Mouse (Mus musculus) ES-E14 (cell line): ENCODE results near the gene Ica1l. TPM values are rescaled to one million over a fixed set of nuclear protein-coding genes. Genes with fewer than 3 reads are reported as not detected.

ENCODE experiments used
- DNase-seq: peaks from one replicate; pipeline ENCODE4 v3.0.0-alpha.2; 2013; ENCODE audit warnings: low read depth, low spot score
- H3K27ac ChIP-seq: 2 replicates; pipeline ENCODE4 v1.5.1; 2012; ENCODE audit warnings: low read depth, mild to moderate bottlenecking, low read length, moderate library complexity, mixed read lengths; ENCODE audit not compliant: poor library complexity, insufficient read depth, severe bottlenecking
- H3K36me3 ChIP-seq: 2 replicates; pipeline ENCODE4 v1.6.1; 2012; ENCODE audit warnings: mild to moderate bottlenecking, low read length, moderate library complexity, mixed read lengths; ENCODE audit not compliant: control insufficient read depth, poor library complexity, insufficient read depth, severe bottlenecking
- H3K4me1 ChIP-seq, 2 experiments: fragments of 150-350 bp in 1 of 2; sonication (generic) in 1 of 2; 2 replicates each; pipeline ENCODE4 v1.6.1; 2012; ENCODE audit warnings: low read length in 2 of 2, mild to moderate bottlenecking in 1 of 2, mixed read lengths in 1 of 2; ENCODE audit not compliant: control insufficient read depth in 2 of 2, insufficient read depth in 2 of 2, poor library complexity in 1 of 2
- H3K4me3 ChIP-seq, 2 experiments: fragments of 150-350 bp in 1 of 2; sonication (generic) in 1 of 2; 2 replicates each; pipeline ENCODE4 v1.5.1; 2012; ENCODE audit warnings: low read length in 2 of 2, low read depth in 1 of 2, mild to moderate bottlenecking in 1 of 2, mixed read lengths in 1 of 2; ENCODE audit not compliant: insufficient read depth in 1 of 2, poor library complexity in 1 of 2, severe bottlenecking in 1 of 2
- H3K9ac ChIP-seq: 2 replicates; pipeline ENCODE4 v1.6.1; 2012; ENCODE audit warnings: low read depth, mild to moderate bottlenecking, low read length, mixed read lengths; ENCODE audit not compliant: poor library complexity, insufficient read depth, severe bottlenecking
- H3K9me3 ChIP-seq: fragments of 150-350 bp; sonication (generic); 2 replicates; pipeline ENCODE4 v1.6.1; 2012; ENCODE audit warnings: low read depth, mild to moderate bottlenecking, low read length; ENCODE audit not compliant: control insufficient read depth, insufficient read depth
- CHD2 ChIP-seq: IDR thresholded peaks from 2 replicates; pipeline ENCODE4 v1.6.1; 2014; ENCODE audit warnings: mild to moderate bottlenecking, low read depth, low read length, inconsistent platforms
- HCFC1 ChIP-seq: IDR thresholded peaks from 2 replicates; pipeline ENCODE4 v1.6.1; 2012; ENCODE audit warnings: low read length, inconsistent platforms, borderline replicate concordance; ENCODE audit not compliant: insufficient read depth
- MAFK ChIP-seq: IDR thresholded peaks from 2 replicates; pipeline ENCODE4 v1.6.1; 2014; ENCODE audit warnings: mild to moderate bottlenecking, low read depth, low read length, inconsistent platforms; ENCODE audit not compliant: insufficient read depth
- ZC3H11A ChIP-seq: IDR thresholded peaks from 2 replicates; pipeline ENCODE4 v1.6.1; 2012; ENCODE audit warnings: low read depth, mild to moderate bottlenecking, inconsistent platforms, low read length, borderline replicate concordance
- ZNF384 ChIP-seq: IDR thresholded peaks from 2 replicates; pipeline ENCODE4 v1.6.1; 2012; ENCODE audit warnings: low read depth, low read length, inconsistent platforms
- in situ Hi-C, 2 experiments: fragments of 600-800 bp; cut with MboI; formaldehyde crosslinking; loops; one replicate each; pipeline ENCODE4 v1.15.1; 2025; ENCODE audit warnings: low sequenced_read_pairs in 2 of 2, inconsistent platforms in 1 of 2; ENCODE audit not compliant: unreplicated experiment in 2 of 2
- total RNA-seq: library from RNA; depleted of rRNA; stranded (reverse); fragments of 300-350 nt; gene quantifications from 2 replicates; pipeline ENCODE4 v1.2.3, GENCODE M21; 2012

Ica1l gene
- total RNA-seq, 1 experiment = 1.3 TPM

- no peak for DNase-seq
- no peak overlapping the region for H3K4me3 ChIP-seq
- no peak overlapping the region for H3K9ac ChIP-seq
- no peaks in the 10 kb centered on the region for H3K4me1 ChIP-seq
- H3K9me3 ChIP-seq = no peaks in the 10 kb centered on the region
- H3K36me3 ChIP-seq = no peaks in the 10 kb centered on the region
- in situ Hi-C loops = no loop called here
- H3K27ac ChIP-seq = no peak overlapping the region
- TF ChIP-seq MAFK = no peak
- TF ChIP-seq ZC3H11A = no peak
- no peak for TF ChIP-seq CHD2
- no peak for TF ChIP-seq ZNF384
- no peak for TF ChIP-seq HCFC1
These were observed 7.9 kb downstream of the Ica1l start for GRCm38 (mm10) chr1:60035044-60035443.

DNA sequence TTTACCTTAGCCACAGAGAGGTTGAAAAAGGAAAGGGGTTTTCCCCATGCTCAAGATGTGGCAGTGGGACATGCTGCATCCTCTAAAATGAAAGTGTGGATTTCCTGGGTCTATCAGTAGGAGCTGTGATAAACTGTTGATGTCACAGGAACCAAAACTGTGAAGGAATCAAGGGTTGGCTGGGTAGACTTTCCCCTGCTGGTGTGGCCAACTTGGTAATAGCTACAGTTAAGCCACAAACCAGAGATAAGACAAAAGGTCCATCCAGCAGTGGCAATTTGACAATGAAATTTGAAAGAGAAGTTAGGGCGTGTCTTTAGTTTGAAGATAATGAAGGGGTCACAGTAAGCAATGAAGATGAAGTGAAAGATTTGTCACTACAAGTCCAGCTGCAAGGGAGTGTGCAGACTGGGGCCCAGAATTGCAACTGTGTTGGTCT is 25.9 kb downstream of the Ica1l start:
- no peak overlapping the region for H3K27ac ChIP-seq
- no peak for TF ChIP-seq CHD2
- TF ChIP-seq ZNF384 = no peak
- no peak for TF ChIP-seq MAFK
- TF ChIP-seq HCFC1 = no peak
- no peak for TF ChIP-seq ZC3H11A
- H3K4me1 ChIP-seq = no peaks in the 10 kb centered on the region; a peak in 1 of 4 replicates
- in situ Hi-C loops = no loop called here
- no peak overlapping the region for H3K9ac ChIP-seq
- H3K9me3 ChIP-seq = no peaks in the 10 kb centered on the region
- no peak for DNase-seq
- no peaks in the 10 kb centered on the region for H3K36me3 ChIP-seq
- H3K4me3 ChIP-seq = no peak overlapping the region

GRCm38 (mm10) chr1:60016136-60016611 is 26.8 kb downstream of the Ica1l start:
- no peaks in the 10 kb centered on the region for H3K9me3 ChIP-seq
- H3K4me1 ChIP-seq = no peaks in the 10 kb centered on the region; a peak in 1 of 4 replicates
- H3K27ac ChIP-seq = no peak overlapping the region
- peak; percentile 88 for TF ChIP-seq MAFK
- TF ChIP-seq CHD2 = no peak
- no peak for TF ChIP-seq ZNF384
- DNase-seq = no peak
- no peak overlapping the region for H3K4me3 ChIP-seq
- H3K9ac ChIP-seq = no peak overlapping the region
- H3K36me3 ChIP-seq = no peaks in the 10 kb centered on the region
- in situ Hi-C loops = no loop called here

DNA sequence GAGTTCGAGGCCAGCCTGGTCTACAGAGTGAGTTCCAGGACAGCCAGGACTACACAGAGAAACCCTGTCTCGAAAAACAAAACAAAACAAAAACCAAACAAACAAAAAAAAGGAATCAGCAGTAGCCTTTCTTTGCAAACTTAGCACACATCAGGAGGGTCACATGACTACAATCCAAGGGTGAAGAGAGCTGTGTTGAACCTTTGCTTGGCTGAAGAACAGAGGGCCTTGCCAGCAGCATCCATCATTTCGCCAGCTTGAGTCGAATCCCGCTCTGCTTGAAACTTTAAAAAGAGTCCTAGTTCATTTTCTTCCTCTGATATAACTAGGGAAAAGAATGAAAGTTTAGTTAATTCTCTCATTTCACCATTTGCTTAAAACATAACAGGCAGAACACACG is 27.5 kb downstream of the Ica1l start:
- DNase-seq = no peak
- H3K4me3 ChIP-seq = no peak overlapping the region
- H3K27ac ChIP-seq = no peak overlapping the region
- in situ Hi-C loops = no loop called here
- TF ChIP-seq HCFC1 (no peak), MAFK (no peak), CHD2 (no peak), ZC3H11A (no peak), ZNF384 (no peak)
- no peak overlapping the region for H3K9ac ChIP-seq
- H3K4me1 ChIP-seq = no peaks in the 10 kb centered on the region; a peak in 1 of 4 replicates
- no peaks in the 10 kb centered on the region for H3K9me3 ChIP-seq
- H3K36me3 ChIP-seq = no peaks in the 10 kb centered on the region

DNA sequence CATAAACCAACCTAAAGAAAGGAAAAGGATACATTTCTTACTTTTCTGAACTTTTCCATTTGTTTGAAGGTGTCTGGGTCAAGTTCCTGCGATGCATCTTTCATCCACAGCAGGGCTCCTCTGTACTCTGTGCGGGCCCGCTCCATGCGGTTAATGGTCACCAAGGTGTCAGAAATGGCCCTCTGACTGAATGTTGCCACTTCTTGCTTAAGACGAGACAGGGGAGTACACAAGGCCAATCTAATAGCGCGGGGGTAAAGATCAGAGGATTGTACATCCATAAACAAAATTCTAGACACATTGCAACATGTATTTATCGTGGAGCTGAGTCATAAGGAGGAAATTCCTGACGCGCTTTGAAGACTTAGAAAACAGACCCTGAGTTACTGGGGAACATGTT is 29.2 kb downstream of the Ica1l start:
- Histone ChIP-seq H3K9me3 (no peaks in the 10 kb centered on the region), H3K4me3 (no peak overlapping the region), H3K9ac (no peak overlapping the region), H3K36me3 (no peaks in the 10 kb centered on the region), H3K27ac (no peak overlapping the region), H3K4me1 (no peaks in the 10 kb centered on the region)
- in situ Hi-C loops = no loop called here
- no peak for TF ChIP-seq ZNF384
- TF ChIP-seq MAFK = no peak
- TF ChIP-seq ZC3H11A = no peak
- TF ChIP-seq HCFC1 = no peak
- TF ChIP-seq CHD2 = no peak
- DNase-seq = no peak
